Mouse (Mus musculus) heart, postnatal 0 days (tissue): Measurements from ENCODE around the gene Shroom3.

Experiments used
- CTCF ChIP-seq: IDR thresholded peaks from 2 replicates; pipeline ENCODE4 v1.5.1; 2016; ENCODE audit warnings: antibody characterized with exemption, control low read depth, low read depth
- EP300 ChIP-seq: IDR thresholded peaks from 2 replicates; pipeline ENCODE4 v1.6.1; 2016; ENCODE audit warnings: antibody characterized with exemption, low read depth

DNA sequence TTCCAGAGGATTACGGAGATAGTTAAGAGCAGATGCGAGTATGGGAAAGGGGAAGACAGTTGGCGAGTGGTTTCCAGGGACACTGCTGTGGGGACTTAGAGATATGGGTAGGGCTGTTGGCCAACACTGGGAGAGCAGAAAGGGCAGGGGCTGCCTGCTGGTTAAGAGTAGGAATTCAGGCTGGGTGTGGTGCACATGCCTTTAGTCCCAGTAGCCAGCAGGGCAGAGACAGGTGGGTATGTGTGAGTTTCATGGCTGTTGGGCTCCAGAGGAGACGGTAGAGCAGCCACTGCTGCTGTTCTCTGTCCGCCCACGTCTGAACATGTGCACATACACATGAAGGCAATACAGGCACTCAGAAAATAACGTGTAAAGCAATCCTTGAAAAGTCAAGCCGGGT, 237.7 kb downstream of the Shroom3 start:
- TF ChIP-seq CTCF: no peak
- TF ChIP-seq EP300: no peak
